Mouse (Mus musculus) forebrain, embryonic 14.5 days (tissue): Measurements from ENCODE around the gene Avl9. TPM values are rescaled to one million over a fixed set of nuclear protein-coding genes. Genes with fewer than 3 reads are reported as not detected.

ENCODE experiments used
- ATAC-seq: fragments of 200-750 bp; cut with Nextera tagmentation; 2 replicates; pipeline ENCODE4 v1.8.0; 2017; ENCODE audit warnings: mild to moderate bottlenecking, moderate library complexity
- DNase-seq: peaks from one replicate; pipeline ENCODE4 v3.0.0-alpha.2; 2015; ENCODE audit warnings: low spot score
- H3K27ac ChIP-seq: fragments of 300-500 bp; sonication (generic); 2 replicates; pipeline ENCODE4 v1.5.1; 2014; ENCODE audit warnings: low read depth, mild to moderate bottlenecking, control low read depth, low read length, moderate library complexity
- H3K27me3 ChIP-seq: fragments of 300-500 bp; sonication (generic); replicated peaks from 2 replicates; pipeline ENCODE4 v1.6.1; 2014; ENCODE audit warnings: low read length, control low read depth, mixed read lengths; ENCODE audit not compliant: control insufficient read depth, insufficient read depth
- H3K36me3 ChIP-seq: fragments of 300-500 bp; sonication (generic); 2 replicates; pipeline ENCODE4 v1.6.1; 2014; ENCODE audit warnings: low read length, control low read depth; ENCODE audit not compliant: control insufficient read depth, insufficient read depth
- H3K4me1 ChIP-seq: fragments of 300-500 bp; sonication (generic); 2 replicates; pipeline ENCODE4 v1.6.1; 2014; ENCODE audit warnings: antibody characterized with exemption, low read length, control low read depth; ENCODE audit not compliant: control insufficient read depth, insufficient read depth
- H3K4me2 ChIP-seq: fragments of 300-500 bp; sonication (generic); 2 replicates; pipeline ENCODE4 v1.6.1; 2014; ENCODE audit warnings: mild to moderate bottlenecking, control low read depth, low read length
- H3K4me3 ChIP-seq: fragments of 300-500 bp; sonication (generic); 2 replicates; pipeline ENCODE4 v1.5.1; 2014; ENCODE audit warnings: low read depth, low read length, control low read depth
- H3K9ac ChIP-seq: fragments of 300-500 bp; sonication (generic); 2 replicates; pipeline ENCODE4 v1.6.1; 2014; ENCODE audit warnings: mild to moderate bottlenecking, low read length, control low read depth, moderate library complexity
- H3K9me3 ChIP-seq: fragments of 300-500 bp; sonication (generic); replicated peaks from 2 replicates; pipeline ENCODE4 v1.6.1; 2016; ENCODE audit warnings: low read length, control low read depth, mixed read lengths; ENCODE audit not compliant: control insufficient read depth
- WGBS: fragments of 180-500 bp; shearing (Covaris S2); extraction: QIAGEN DNeasy Blood & Tissue Kit; methylation state at CpG from one replicate; pipeline ENCODE4 v1.1.7; 2014; 5-methylcytosine and 5-hydroxymethylcytosine counted together
- polyA plus RNA-seq: library from polyadenylated mRNA; unstranded; fragments of >200 nt; fragmentation: Nextera tagmentation; extraction: Ambion mirVana; gene quantifications from 2 replicates; pipeline ENCODE4 v1.2.1, GENCODE M21; 2014

Gene Avl9
- polyA plus RNA-seq, 1 experiment from 2014 or later, result 40.3 TPM

DNA sequence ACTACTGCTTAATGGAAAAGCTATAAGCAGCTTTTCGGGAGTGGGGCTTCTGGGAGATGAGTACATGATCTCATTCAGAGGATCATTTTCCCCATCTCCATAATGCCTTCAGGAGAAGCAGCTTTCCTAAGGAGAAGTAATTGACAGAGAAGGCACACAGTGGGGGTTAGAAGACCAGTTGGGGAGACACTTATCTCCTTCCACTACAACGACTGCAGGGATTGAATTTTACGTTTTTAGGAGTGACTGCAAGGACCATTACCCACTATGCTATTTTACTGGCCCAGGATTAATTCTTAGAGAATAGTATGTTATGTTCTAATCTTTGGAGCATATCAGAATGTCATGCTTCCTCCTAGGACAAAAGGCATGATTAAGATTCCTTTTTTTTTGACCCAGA lies 6.2 kb downstream of the Avl9 start:
- Histone ChIP-seq H3K9ac (no peak overlapping the region), H3K9me3 (no peaks in the 10 kb centered on the region), H3K27ac (no peak overlapping the region), H3K4me3 (no peak overlapping the region), H3K4me2 (no peak overlapping the region), H3K36me3 (peaks cover 21% of the 10 kb centered on the region), H3K4me1 (peaks cover 8% of the 10 kb centered on the region), H3K27me3 (no peaks in the 10 kb centered on the region)
- DNase-seq, result no peak
- ATAC-seq, result no peak
- WGBS, result 60% methylated on average over 3 of the region's 3 CpGs

DNA sequence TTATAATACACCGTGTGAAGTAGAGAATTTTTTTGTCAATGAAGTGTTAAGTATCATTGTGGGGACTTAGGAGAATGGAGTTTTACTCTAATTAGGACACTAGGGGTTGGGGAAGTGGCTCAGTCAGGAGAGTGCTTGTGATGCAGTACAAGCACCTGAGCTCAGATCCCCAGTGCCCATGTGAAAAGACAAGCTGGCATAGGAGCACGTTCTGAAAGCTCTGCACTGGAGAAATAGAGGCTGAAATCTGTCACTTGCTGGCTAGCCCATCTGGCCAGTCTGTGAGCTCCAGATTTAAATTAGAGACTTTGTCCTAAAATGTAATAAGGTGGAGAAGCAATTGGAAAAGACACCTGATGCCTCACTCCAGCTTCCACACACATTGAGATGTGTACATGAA lies 17.8 kb downstream of the Avl9 start:
- Histone ChIP-seq H3K9me3 (no peaks in the 10 kb centered on the region), H3K4me1 (no peaks in the 10 kb centered on the region), H3K4me3 (no peak overlapping the region), H3K9ac (no peak overlapping the region), H3K27me3 (no peaks in the 10 kb centered on the region), H3K36me3 (peaks cover 69% of the 10 kb centered on the region), H3K4me2 (no peak overlapping the region), H3K27ac (no peak overlapping the region)
- WGBS, result 61% methylated on average over 2 of the region's 2 CpGs
- ATAC-seq (peak; percentile 50; the same call in 1 of the 2 replicates), DNase-seq (peak; percentile 50)

DNA sequence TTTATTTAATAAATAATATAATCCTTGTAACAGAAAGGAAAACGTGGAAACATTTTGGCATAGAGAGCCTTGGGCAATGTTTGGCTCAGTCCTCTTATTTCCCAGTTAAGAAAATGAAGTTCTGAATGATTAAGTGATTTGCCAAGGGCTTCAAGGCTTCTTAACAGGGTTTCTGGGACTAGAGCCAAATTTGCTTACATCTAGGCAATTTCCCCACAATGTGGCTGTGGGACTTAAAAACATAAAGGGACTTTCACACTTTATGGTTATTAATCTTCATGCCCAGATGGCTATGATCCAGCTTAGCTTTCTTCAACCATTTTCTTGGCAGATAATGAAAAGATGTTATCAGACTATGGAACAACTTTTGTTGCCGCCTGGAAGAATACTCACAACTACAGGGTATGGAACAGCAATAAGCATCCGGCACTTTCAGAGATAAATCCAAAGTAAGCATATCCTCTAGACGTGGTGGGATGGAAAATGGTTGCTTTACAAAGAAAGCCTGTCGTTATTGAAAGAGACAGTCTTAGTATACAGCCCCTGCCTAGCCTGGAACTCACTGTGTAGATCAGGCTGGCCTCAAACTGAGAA lies 31.3 kb downstream of the Avl9 start:
- peak; percentile 89 for ATAC-seq
- Histone ChIP-seq H3K9me3 (no peaks in the 10 kb centered on the region), H3K27ac (no peak overlapping the region), H3K4me3 (no peak overlapping the region), H3K36me3 (peaks cover 22% of the 10 kb centered on the region), H3K9ac (no peak overlapping the region), H3K4me1 (no peaks in the 10 kb centered on the region), H3K27me3 (no peaks in the 10 kb centered on the region), H3K4me2 (no peak overlapping the region)
- DNase-seq, result peak; percentile 94
- 33% methylated on average over 5 of the region's 5 CpGs for WGBS

DNA sequence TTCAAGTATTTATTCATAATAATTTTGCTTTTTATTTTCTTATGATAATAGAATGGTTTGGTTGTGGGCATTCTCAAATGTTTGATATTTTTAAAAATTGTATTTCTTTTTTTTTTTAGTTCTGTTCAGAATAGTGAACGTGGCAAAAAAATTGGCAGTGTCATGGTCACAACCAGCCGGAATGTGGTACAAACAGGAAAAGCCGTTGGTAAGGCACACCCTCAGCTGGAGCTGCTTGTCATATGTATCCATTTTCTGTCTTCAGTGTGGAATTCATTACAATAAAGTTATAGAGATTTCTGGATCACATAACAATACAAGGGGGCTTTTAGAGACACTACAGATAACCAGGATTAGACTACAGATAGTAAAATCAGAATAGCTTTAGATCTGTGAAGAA lies 39.0 kb downstream of the Avl9 start:
- WGBS, result 94% methylated on average over 3 of the region's 3 CpGs
- no peak for DNase-seq
- Histone ChIP-seq H3K9ac (no peak overlapping the region), H3K36me3 (peaks cover 61% of the 10 kb centered on the region), H3K27ac (no peak overlapping the region), H3K4me3 (no peak overlapping the region), H3K9me3 (no peaks in the 10 kb centered on the region), H3K4me1 (no peaks in the 10 kb centered on the region), H3K4me2 (no peak overlapping the region), H3K27me3 (no peaks in the 10 kb centered on the region)
- no peak for ATAC-seq

DNA sequence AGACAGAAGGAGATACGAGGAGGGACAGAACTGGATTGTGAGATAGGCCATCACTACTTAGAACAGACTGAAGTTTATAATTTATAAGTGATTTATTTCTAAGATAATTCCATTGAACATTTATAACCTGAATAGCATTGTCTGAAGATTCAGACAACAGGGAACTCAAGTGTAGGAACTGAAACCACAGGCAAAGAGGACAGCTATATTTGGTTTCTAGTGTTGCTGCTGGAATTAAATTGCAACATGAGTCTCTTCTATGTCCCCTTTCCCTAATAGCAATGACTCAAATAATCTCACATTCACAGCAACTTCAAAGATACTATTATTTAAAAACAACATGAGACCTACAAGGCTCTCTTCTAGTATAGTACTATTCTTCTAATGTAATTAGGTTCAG lies 41.4 kb downstream of the Avl9 start:
- Histone ChIP-seq H3K4me3 (no peak overlapping the region), H3K9me3 (no peaks in the 10 kb centered on the region), H3K4me2 (no peak overlapping the region), H3K27me3 (no peaks in the 10 kb centered on the region), H3K9ac (no peak overlapping the region), H3K4me1 (no peaks in the 10 kb centered on the region), H3K36me3 (peaks cover 78% of the 10 kb centered on the region), H3K27ac (no peak overlapping the region)
- ATAC-seq (no peak), DNase-seq (no peak)
- WGBS, result 97% methylated on average over 1 of the region's 1 CpGs

DNA sequence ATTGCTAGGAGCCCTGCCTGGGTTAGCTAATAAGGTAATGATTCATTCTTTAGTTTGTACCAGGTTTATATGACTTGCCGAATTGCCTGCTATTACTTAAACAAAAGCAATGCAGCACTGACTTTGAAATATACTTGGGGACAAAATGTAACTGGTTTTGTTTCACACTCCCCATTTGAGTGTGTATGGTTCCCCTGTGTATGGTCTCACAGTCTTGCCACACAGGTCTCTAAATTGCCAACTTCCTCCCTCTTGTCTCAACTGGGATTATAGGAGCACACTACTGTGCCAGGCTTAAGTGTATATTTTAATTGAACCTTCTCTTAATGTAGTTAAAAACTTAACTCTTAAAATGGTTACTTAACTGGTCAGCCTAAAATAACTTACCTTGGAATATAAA lies 44.6 kb downstream of the Avl9 start:
- Histone ChIP-seq H3K4me3 (no peak overlapping the region), H3K27me3 (no peaks in the 10 kb centered on the region), H3K9me3 (no peaks in the 10 kb centered on the region), H3K9ac (no peak overlapping the region), H3K27ac (no peak overlapping the region), H3K4me1 (no peaks in the 10 kb centered on the region), H3K36me3 (peaks cover 74% of the 10 kb centered on the region), H3K4me2 (no peak overlapping the region)
- DNase-seq, result no peak
- no peak for ATAC-seq
- 100% methylated on average over 1 of the region's 1 CpGs for WGBS

DNA sequence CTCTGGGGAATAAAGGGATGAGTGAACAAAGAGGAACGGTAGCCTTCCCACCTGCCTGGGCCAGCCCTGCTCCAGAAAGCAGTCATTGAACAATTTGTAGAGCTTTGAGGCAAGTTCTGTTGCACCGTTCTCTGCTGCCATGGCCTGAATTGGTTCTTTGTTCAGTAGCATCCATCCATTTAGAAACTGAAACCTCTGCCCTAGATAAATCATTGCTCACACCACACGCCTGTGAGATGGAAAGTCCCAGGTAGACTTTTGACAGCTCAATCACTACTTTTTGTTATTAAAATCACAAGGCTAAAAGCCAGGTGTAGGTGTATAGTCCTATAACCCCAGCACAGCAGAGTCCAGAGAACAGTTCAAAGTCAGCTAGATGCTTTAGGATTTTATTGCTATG lies 50.6 kb downstream of the Avl9 start:
- H3K36me3 ChIP-seq, result peaks cover 31% of the 10 kb centered on the region
- H3K4me1 ChIP-seq, result no peaks in the 10 kb centered on the region
- H3K4me3 ChIP-seq, result no peak overlapping the region
- H3K9ac ChIP-seq, result no peak overlapping the region
- ATAC-seq (no peak), DNase-seq (no peak)
- no peak overlapping the region for H3K4me2 ChIP-seq
- H3K27ac ChIP-seq, result no peak overlapping the region
- H3K27me3 ChIP-seq, result no peaks in the 10 kb centered on the region
- no peaks in the 10 kb centered on the region for H3K9me3 ChIP-seq
- 80% methylated on average over 3 of the region's 3 CpGs for WGBS

DNA sequence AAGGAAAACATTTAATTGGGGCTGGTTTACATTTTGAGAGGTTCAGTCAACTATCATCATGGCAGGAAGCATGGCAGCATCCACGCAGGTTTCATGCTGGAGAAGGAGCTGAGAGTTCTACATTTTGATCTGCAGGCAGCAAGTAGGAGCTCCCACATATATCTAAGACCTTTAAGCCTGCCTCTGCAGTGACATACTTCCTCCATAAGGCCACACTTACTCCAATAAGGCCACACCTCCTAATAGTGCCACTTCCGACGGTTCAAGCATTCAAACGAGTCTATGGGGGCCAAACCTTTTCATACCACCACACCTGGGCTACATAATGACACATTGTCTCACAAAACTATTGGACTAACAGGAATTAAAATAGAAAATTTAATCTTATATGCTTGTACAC lies 51.0 kb downstream of the Avl9 start:
- no peaks in the 10 kb centered on the region for H3K27me3 ChIP-seq
- H3K9me3 ChIP-seq, result no peaks in the 10 kb centered on the region
- WGBS, result 82% methylated on average over 4 of the region's 4 CpGs
- no peak for DNase-seq
- H3K9ac ChIP-seq, result no peak overlapping the region
- no peak for ATAC-seq
- no peaks in the 10 kb centered on the region for H3K4me1 ChIP-seq
- H3K4me3 ChIP-seq, result no peak overlapping the region
- H3K27ac ChIP-seq, result no peak overlapping the region
- no peak overlapping the region for H3K4me2 ChIP-seq
- peaks cover 27% of the 10 kb centered on the region for H3K36me3 ChIP-seq

DNA sequence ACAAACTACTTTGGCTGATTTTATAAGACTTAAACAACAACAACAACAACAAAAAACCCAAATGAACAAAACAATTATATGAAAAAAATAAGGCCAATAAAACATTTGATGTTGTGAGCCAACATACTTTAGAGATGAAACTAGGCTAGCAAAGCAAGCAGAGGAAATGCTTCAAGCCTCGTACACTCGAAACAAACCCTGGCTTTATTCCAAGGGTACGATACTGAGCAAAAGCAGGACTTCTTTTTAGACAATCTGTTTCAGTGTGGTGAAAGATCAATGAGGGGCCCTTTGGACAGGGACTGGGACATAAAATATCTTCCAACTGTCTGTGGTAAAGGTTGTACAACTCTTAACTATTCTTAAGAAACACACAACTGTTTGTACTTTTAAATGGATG lies 61.1 kb downstream of the Avl9 start:
- DNase-seq (no peak), ATAC-seq (no peak)
- H3K36me3 ChIP-seq, result peaks cover 39% of the 10 kb centered on the region
- H3K4me2 ChIP-seq, result no peak overlapping the region
- 61% methylated on average over 3 of the region's 3 CpGs for WGBS
- no peak overlapping the region for H3K4me3 ChIP-seq
- H3K9me3 ChIP-seq, result no peaks in the 10 kb centered on the region
- no peaks in the 10 kb centered on the region for H3K4me1 ChIP-seq
- H3K9ac ChIP-seq, result no peak overlapping the region
- no peaks in the 10 kb centered on the region for H3K27me3 ChIP-seq
- H3K27ac ChIP-seq, result no peak overlapping the region
